Mouse (Mus musculus): ENCODE measurements around the gene S100a13. TPM values are rescaled to one million over a fixed set of nuclear protein-coding genes. Genes with fewer than 3 reads are reported as not detected.

The S100a13 gene
- polyA plus RNA-seq (2014; fragmentation: Nextera tagmentation; extraction: Ambion mirVana), result 21.4 and 22.7 TPM in 2 replicates

DNA sequence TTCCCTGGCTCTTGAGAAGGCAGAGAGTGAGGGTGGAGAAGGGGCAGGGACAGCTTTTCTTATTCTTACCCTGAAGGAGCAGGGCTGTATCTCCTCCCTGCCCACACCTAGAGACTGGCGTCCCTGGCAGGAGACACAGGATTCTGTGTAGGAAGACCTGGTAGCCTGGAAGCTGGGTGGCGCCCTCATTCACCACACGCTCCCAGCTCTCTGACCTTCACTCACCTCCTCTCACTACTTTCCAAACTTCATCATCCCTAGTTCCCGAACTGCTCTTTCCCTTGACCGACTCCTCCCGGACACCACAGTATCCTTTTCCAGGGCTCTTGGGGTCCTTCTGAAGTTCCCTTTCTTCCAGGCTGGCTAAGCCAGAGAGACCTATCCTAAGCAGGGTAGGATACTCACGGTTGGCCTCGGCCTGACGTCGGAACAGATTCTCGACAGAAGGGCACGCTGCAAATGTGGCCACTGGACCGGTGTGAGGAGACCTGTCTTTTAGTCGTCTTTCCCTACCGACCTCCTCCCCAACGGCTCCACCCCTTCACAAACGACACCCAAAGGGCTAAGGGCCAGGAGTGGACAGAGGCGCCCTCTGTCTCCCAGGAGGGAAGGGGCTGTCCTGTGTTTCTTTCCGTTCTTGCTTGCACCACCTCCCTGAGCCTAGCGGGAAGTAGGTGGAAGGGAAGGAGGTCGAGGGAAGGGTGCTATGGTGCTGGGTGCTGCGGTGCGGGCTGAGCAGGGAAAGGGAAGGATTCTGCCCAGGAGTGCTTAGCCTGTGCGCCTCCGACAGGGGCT is at the start of gene S100a13, which contains the start of gene S100a1:
Gene S100a13, plus strand, starts transcription at position 640 of the 795 bp plus-strand sequence.
Gene S100a1, minus strand, starts transcription at position 597 of the 795 bp plus-strand sequence.
- Histone ChIP-seq H3K27me3 (replicated peaks; ENCODE audit: control insufficient read depth, insufficient read depth, low read length) (no peaks in the 10 kb centered on the region), H3K9me3 (ENCODE audit: control insufficient read depth, low read length) (no peaks in the 10 kb centered on the region), H3K36me3 (ENCODE audit: control insufficient read depth, insufficient read depth, low read length) (no peaks in the 10 kb centered on the region), H3K4me3 (ENCODE audit: low read depth, low read length) (peak within 1 kb of the TSS; percentile 46), H3K9ac (ENCODE audit: low read depth, low read length) (peak within 1 kb of the TSS; percentile 62), H3K4me2 (peak within 1 kb of the TSS; percentile 87), H3K4me1 (replicated peaks; ENCODE audit: control insufficient read depth, insufficient read depth, low read length) (peaks cover 13% of the 10 kb centered on the region), H3K27ac (ENCODE audit: low read depth, low read length) (no peak within 1 kb of the TSS)
- peak; percentile 46 for ATAC-seq (replicated peaks; ENCODE audit: low FRiP score)
- DNase-seq (ENCODE audit: low spot score), result peak; percentile 56
- 3% methylated on average over 25 of the region's 25 CpGs for WGBS

DNA sequence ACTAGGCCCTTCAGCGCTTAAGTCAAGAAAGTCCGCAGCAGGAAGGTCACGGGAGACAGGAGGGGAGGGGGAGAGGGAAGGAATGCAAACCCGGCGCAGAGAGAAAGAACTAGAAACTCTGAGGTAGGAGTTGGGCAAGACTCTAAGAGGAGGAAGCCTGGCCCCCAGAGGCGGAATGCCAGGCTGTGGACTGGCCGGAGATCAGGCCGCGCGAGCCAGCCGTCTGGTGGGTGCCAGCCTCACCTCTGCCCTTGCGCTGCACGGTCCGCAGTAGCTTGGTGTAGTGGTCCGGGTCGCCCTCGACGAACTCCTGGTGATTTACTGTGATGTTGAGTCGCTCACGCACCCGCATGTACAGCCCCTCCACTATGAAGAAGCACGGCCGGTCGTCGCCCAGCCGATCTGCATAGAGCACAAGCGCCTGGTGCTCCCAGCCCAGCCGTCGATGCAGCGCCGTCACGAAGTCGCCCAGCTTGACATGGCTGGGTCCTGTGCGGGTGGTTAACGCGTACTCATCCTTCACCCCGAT is 49.6 kb upstream of the S100a13 start:
- H3K27me3 ChIP-seq (replicated peaks; ENCODE audit: control insufficient read depth, insufficient read depth, low read length), result peaks cover 46% of the 10 kb centered on the region
- H3K9ac ChIP-seq (ENCODE audit: low read depth, low read length), result no peak overlapping the region
- peak overlapping the region; percentile 83 for H3K4me2 ChIP-seq
- DNase-seq (ENCODE audit: low spot score) (no peak), ATAC-seq (replicated peaks; ENCODE audit: low FRiP score) (no peak)
- peaks cover 7% of the 10 kb centered on the region for H3K4me1 ChIP-seq (replicated peaks; ENCODE audit: control insufficient read depth, insufficient read depth, low read length)
- no peaks in the 10 kb centered on the region for H3K36me3 ChIP-seq (ENCODE audit: control insufficient read depth, insufficient read depth, low read length)
- H3K27ac ChIP-seq (ENCODE audit: low read depth, low read length), result no peak overlapping the region
- peak overlapping the region; percentile 52 for H3K4me3 ChIP-seq (ENCODE audit: low read depth, low read length)
- WGBS, result 18% methylated on average over 37 of the region's 37 CpGs
- no peaks in the 10 kb centered on the region for H3K9me3 ChIP-seq (ENCODE audit: control insufficient read depth, low read length)

DNA sequence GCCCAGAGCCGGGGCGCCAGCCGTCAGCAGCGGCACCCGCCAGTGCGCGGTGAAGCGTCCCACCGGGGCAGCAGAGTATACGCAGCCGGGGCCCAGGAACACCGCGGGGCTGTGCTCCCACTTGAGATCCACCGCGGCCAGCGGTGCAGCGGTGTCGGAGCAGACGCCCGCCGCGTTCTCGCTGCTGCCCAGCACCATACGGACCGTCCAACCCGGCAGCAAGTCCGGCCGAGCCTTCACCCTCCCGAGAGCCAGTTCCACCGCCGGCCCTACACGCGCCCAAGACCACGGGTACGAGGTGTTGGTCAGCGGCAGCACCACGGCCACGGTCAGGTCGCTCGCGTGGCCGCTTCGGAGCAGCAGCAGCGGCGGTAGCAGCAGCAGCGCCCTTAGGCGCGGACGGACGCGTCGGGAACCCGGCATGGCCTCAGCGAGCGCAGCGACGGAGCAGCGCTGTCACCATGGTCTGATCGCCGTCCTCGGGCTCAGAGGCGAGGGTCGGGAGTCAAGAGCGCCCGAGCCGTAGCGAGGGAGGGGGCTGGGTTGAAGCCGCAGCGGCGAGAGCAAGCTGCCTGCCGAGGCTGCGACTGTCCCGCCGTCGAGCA is 49.1 kb upstream of the S100a13 start:
- peak overlapping the region; percentile 52 for H3K4me3 ChIP-seq (ENCODE audit: low read depth, low read length)
- ATAC-seq (replicated peaks; ENCODE audit: low FRiP score) (0 out of 2 replicates have a peak, but pooled peaks have one; percentile 30), DNase-seq (ENCODE audit: low spot score) (peak; percentile 60)
- H3K4me1 ChIP-seq (replicated peaks; ENCODE audit: control insufficient read depth, insufficient read depth, low read length), result peaks cover 7% of the 10 kb centered on the region
- peak overlapping the region; percentile 83 for H3K4me2 ChIP-seq
- no peaks in the 10 kb centered on the region for H3K36me3 ChIP-seq (ENCODE audit: control insufficient read depth, insufficient read depth, low read length)
- no peaks in the 10 kb centered on the region for H3K9me3 ChIP-seq (ENCODE audit: control insufficient read depth, low read length)
- peak overlapping the region; percentile 41 for H3K9ac ChIP-seq (ENCODE audit: low read depth, low read length)
- WGBS, result 2% methylated on average over 75 of the region's 75 CpGs
- no peak overlapping the region for H3K27ac ChIP-seq (ENCODE audit: low read depth, low read length)
- H3K27me3 ChIP-seq (replicated peaks; ENCODE audit: control insufficient read depth, insufficient read depth, low read length), result peaks cover 46% of the 10 kb centered on the region

DNA sequence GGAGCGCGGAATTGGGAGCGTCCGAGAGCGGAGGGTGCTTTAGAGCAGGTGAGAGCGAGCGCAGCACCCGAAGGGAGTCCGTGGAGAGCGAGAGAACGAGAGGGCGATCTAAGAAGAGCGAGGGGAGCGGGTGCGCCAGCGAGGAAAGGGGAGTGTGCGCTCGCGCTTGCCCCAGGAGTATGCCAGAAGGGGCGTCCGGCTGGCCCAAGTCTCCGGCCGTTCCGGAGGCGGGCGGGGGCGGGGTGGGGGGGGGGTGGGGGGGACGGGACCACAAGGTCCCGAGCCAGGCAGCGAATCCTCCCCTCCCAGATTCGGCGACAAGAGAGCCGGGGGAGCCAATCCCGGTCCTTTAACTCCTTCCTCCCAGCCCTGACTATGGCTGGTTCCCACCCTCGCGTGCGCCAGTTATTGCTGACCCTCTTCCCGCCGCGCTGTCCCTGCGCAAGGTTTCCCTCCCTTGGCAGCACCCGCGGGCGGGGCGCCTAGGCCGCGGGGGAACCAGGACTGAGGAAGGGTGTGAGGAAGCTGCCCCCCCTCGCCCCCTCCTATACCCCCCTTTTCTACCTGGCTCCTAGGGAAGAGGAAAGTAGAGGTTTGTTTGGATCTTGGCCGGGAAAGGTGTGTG is 48.4 kb upstream of the S100a13 start, which contains the start of gene Npr1:
Gene Npr1, minus strand, starts transcription at position 181 of the 625 bp plus-strand sequence.
- Histone ChIP-seq H3K36me3 (ENCODE audit: control insufficient read depth, insufficient read depth, low read length) (no peaks in the 10 kb centered on the region), H3K4me1 (replicated peaks; ENCODE audit: control insufficient read depth, insufficient read depth, low read length) (peaks cover 7% of the 10 kb centered on the region), H3K9me3 (ENCODE audit: control insufficient read depth, low read length) (no peaks in the 10 kb centered on the region), H3K4me2 (peak within 1 kb of the TSS; percentile 83), H3K27me3 (replicated peaks; ENCODE audit: control insufficient read depth, insufficient read depth, low read length) (peaks cover 46% of the 10 kb centered on the region), H3K4me3 (ENCODE audit: low read depth, low read length) (peak within 1 kb of the TSS; percentile 52), H3K27ac (ENCODE audit: low read depth, low read length) (no peak within 1 kb of the TSS), H3K9ac (ENCODE audit: low read depth, low read length) (peak within 1 kb of the TSS; percentile 41)
- DNase-seq (ENCODE audit: low spot score) (peak; percentile 54), ATAC-seq (replicated peaks; ENCODE audit: low FRiP score) (peak; percentile 56)
- WGBS, result under 1% methylated on average over 29 of the region's 49 CpGs

DNA sequence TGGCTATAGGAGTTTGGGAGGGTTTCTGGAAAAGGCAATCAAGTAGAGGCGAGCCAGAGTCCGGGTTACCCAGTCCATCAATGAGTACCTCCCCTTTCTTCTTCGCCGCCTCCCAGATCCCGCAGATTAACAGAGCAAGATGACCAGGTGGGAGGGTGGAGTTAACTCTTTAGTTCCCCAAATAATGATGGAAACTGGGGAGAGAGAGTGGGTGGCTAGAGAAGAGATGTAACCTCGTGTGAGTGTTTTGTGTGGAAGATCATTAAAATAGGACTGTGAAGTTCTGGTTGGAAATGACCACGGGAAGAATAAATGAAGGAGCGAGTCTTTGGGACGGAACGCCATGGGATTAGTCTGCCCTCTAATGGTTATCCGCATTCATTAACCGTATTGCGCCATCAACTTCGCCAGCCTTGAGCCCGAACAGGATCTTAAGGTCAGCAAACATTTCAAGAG is 47.9 kb upstream of the S100a13 start:
- Histone ChIP-seq H3K9ac (ENCODE audit: low read depth, low read length) (no peak overlapping the region), H3K36me3 (ENCODE audit: control insufficient read depth, insufficient read depth, low read length) (no peaks in the 10 kb centered on the region), H3K27ac (ENCODE audit: low read depth, low read length) (no peak overlapping the region), H3K4me1 (replicated peaks; ENCODE audit: control insufficient read depth, insufficient read depth, low read length) (peaks cover 7% of the 10 kb centered on the region), H3K27me3 (replicated peaks; ENCODE audit: control insufficient read depth, insufficient read depth, low read length) (peaks cover 46% of the 10 kb centered on the region), H3K4me3 (ENCODE audit: low read depth, low read length) (peak overlapping the region; percentile 52), H3K9me3 (ENCODE audit: control insufficient read depth, low read length) (no peaks in the 10 kb centered on the region), H3K4me2 (peak overlapping the region; percentile 83)
- WGBS, result 1% methylated on average over 15 of the region's 15 CpGs
- ATAC-seq (replicated peaks; ENCODE audit: low FRiP score) (peak; percentile 43), DNase-seq (ENCODE audit: low spot score) (peak; percentile 47)

DNA sequence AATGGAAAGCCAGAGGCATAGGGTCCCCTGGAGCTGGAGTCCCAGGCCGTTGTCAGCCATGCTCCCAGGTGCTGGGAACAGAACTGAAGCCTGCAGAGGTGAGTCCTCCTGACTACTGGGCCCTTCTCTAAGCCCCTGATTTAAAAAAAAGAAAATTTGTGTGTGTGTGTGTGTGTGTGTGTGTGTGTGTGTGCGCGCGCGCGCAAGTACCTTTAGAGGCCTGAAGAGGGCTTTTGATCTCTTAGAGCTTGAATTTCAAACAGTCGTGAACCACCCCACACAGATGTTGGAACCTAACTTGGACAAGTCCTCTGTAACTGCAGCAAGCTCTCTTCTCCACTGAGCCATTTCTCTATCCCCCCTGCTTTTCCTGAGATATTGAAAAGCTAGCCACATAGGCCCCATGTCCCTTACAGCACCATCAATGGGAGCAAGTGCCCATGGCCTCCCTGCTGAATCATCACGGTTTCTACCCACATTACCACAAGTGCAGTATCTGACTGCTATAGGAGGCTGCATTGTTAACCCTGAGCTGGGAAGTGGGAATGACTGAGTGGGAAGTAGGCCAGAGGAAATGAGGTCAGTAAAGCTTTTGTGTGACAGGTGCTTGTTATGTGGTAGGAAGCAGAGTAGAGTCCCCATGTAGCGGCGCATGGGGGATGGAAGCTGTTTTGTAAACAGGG is 46.5 kb upstream of the S100a13 start:
- H3K27ac ChIP-seq (ENCODE audit: low read depth, low read length), result no peak overlapping the region
- no peak overlapping the region for H3K4me3 ChIP-seq (ENCODE audit: low read depth, low read length)
- 88% methylated on average over 10 of the region's 10 CpGs for WGBS
- H3K36me3 ChIP-seq (ENCODE audit: control insufficient read depth, insufficient read depth, low read length), result no peaks in the 10 kb centered on the region
- H3K4me2 ChIP-seq, result no peak overlapping the region
- peaks cover 34% of the 10 kb centered on the region for H3K27me3 ChIP-seq (replicated peaks; ENCODE audit: control insufficient read depth, insufficient read depth, low read length)
- peaks cover 7% of the 10 kb centered on the region for H3K4me1 ChIP-seq (replicated peaks; ENCODE audit: control insufficient read depth, insufficient read depth, low read length)
- H3K9me3 ChIP-seq (ENCODE audit: control insufficient read depth, low read length), result no peaks in the 10 kb centered on the region
- H3K9ac ChIP-seq (ENCODE audit: low read depth, low read length), result no peak overlapping the region
- no peak for ATAC-seq (replicated peaks; ENCODE audit: low FRiP score)
- DNase-seq (ENCODE audit: low spot score), result no peak

DNA sequence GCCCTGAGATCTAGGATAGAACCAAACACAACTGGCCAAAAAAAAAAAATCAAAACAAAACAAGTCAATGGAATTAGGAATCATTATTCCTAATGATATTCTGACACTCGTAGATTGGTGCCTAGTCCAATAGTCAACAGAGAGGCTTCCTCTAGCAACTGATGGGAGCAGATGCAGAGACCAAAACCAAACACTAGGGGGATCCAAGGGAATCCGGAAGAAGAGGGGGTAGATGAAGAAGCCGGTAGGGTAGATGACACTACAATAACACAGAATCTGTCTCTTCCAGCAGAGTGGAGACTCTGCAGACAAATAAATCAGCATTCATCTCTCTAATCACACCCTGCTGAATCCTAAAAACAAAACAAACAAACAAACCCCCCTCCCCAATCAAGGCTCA is 42.0 kb upstream of the S100a13 start:
- Histone ChIP-seq H3K36me3 (ENCODE audit: control insufficient read depth, insufficient read depth, low read length) (0 out of 2 replicates have a peak, but pooled peaks cover 1% of the 10 kb centered on the region), H3K27me3 (replicated peaks; ENCODE audit: control insufficient read depth, insufficient read depth, low read length) (no peaks in the 10 kb centered on the region), H3K4me2 (no peak overlapping the region), H3K27ac (ENCODE audit: low read depth, low read length) (no peak overlapping the region), H3K9ac (ENCODE audit: low read depth, low read length) (no peak overlapping the region), H3K4me1 (replicated peaks; ENCODE audit: control insufficient read depth, insufficient read depth, low read length) (peaks cover 5% of the 10 kb centered on the region), H3K4me3 (ENCODE audit: low read depth, low read length) (no peak overlapping the region), H3K9me3 (ENCODE audit: control insufficient read depth, low read length) (no peaks in the 10 kb centered on the region)
- WGBS, result 20% methylated on average over 3 of the region's 3 CpGs
- ATAC-seq (replicated peaks; ENCODE audit: low FRiP score) (no peak), DNase-seq (ENCODE audit: low spot score) (no peak)
